Mouse (Mus musculus) spleen, adult 18-20 months (tissue): ENCODE measurements at regions not wholly inside any gene's neighbourhood (a gene's known extent, or its start where the extent isn't known, plus 50 kb on each side); places are given as distances from the start of the nearest gene placed in this dataset.

Experiments
- DNase-seq, 2 experiments: peaks; one replicate each; pipeline ENCODE4 v3.0.0; 2022; ENCODE audit warnings: mixed read lengths in 2 of 2

GRCm38 (mm10) chr15:61241741-61242140 is 318.9 kb upstream of the A1bg start:
- DNase-seq: no peak

- DNase-seq: no peak
These were observed 317.5 kb upstream of the A1bg start for GRCm38 (mm10) chr15:61240344-61240743.

- no peak for DNase-seq
These were observed 316.6 kb upstream of the A1bg start for GRCm38 (mm10) chr15:61239414-61239813.

GRCm38 (mm10) chr15:61238996-61239395 is 316.2 kb upstream of the A1bg start:
- peak in 1 of 2 experiments; percentile 4 for DNase-seq

GRCm38 (mm10) chr15:61229579-61229978 is 306.8 kb upstream of the A1bg start:
- no peak for DNase-seq

- DNase-seq: no peak
These were observed 300.1 kb upstream of the A1bg start for GRCm38 (mm10) chr15:61222923-61223322.

- DNase-seq: no peak
These were observed 287.3 kb upstream of the A1bg start for GRCm38 (mm10) chr15:61210161-61210560.

- no peak for DNase-seq
These were observed 267.2 kb upstream of the A1bg start for GRCm38 (mm10) chr15:61189981-61190380.

- no peak for DNase-seq
These were observed 266.7 kb upstream of the A1bg start for GRCm38 (mm10) chr15:61189481-61189880.

- DNase-seq: no peak
These were observed 261.8 kb upstream of the A1bg start for GRCm38 (mm10) chr15:61184597-61184963.

- DNase-seq: no peak
These were observed 261.2 kb upstream of the A1bg start for GRCm38 (mm10) chr15:61183751-61184596.

- DNase-seq: no peak
These were observed 260.5 kb upstream of the A1bg start for GRCm38 (mm10) chr15:61183291-61183690.

- DNase-seq: no peak
These were observed 246.1 kb upstream of the A1bg start for GRCm38 (mm10) chr15:61168842-61169416.

GRCm38 (mm10) chr15:61165050-61165449 is 242.2 kb upstream of the A1bg start:
- no peak for DNase-seq

GRCm38 (mm10) chr15:61161397-61161796 is 238.6 kb upstream of the A1bg start:
- no peak for DNase-seq

GRCm38 (mm10) chr15:61160666-61161065 is 237.9 kb upstream of the A1bg start:
- no peak for DNase-seq

GRCm38 (mm10) chr15:61159552-61159951 is 236.7 kb upstream of the A1bg start:
- DNase-seq: no peak

GRCm38 (mm10) chr15:61158041-61158545 is 235.3 kb upstream of the A1bg start:
- DNase-seq: peak in 1 of 2 experiments; percentile 7

- peak; percentile 59 to 86 for DNase-seq
These were observed 234.7 kb upstream of the A1bg start for GRCm38 (mm10) chr15:61157543-61157942.

GRCm38 (mm10) chr15:61155530-61155929 is 232.7 kb upstream of the A1bg start:
- no peak for DNase-seq

GRCm38 (mm10) chr15:61154166-61154565 is 231.4 kb upstream of the A1bg start:
- no peak for DNase-seq

GRCm38 (mm10) chr15:61142851-61143250 is 220.0 kb upstream of the A1bg start:
- DNase-seq: no peak

- no peak for DNase-seq
These were observed 216.3 kb upstream of the A1bg start for GRCm38 (mm10) chr15:61139151-61139550.

- DNase-seq: no peak
These were observed 214.0 kb upstream of the A1bg start for GRCm38 (mm10) chr15:61136781-61137180.
